Mouse (Mus musculus): ENCODE measurements around the gene Noct. TPM values are rescaled to one million over a fixed set of nuclear protein-coding genes. Genes with fewer than 3 reads are reported as not detected.

The Noct gene
- total RNA-seq, 2 experiments from 2014 or later = 57.7 to 62.8 TPM

DNA sequence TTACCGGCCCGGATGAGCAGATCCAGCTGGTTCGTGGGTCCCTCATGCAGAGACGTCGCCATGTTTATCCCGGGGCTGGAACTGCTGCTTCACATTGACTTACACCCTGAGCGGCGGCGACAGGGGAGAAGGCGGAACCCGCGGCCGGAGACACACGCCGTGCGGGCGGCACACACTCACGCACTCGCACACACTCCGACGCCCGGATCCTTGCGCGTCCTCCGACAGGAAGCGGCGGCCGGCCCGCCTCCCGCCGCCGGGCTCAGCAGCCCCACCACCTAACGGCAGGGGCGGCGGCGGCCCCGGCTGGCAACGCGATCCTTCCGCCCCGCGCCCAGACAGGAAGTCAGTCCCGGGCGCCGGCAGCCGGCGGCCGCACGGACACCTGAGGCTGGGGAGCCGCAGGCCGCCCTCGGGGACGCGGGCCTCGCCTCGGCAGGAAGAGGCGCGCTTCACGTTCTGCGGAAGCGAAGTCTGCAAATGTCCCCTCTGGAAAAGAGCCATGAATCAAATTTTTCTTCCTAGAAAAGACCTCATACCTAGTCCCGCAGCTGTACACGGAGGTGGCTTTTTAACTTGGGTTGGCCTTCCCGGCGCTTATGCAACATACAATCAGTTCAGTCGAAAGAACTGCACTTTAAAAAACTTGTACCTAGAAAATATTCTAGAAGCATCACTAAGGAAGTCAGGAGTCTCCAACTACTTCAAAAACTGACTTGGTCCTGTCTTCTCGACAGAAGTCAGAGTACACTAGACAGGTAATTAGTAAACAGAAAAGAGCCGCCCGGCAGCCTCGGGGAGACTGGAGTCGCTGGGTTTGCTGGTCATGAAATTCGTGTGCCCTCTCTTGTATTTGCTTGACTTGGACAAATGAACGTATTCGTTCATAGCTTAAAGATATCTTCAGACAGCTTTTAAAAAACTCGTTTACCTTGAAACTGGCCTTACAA, 53.2 kb downstream of the Noct start:
- DNase-seq = peak; percentile 82 to 84

DNA sequence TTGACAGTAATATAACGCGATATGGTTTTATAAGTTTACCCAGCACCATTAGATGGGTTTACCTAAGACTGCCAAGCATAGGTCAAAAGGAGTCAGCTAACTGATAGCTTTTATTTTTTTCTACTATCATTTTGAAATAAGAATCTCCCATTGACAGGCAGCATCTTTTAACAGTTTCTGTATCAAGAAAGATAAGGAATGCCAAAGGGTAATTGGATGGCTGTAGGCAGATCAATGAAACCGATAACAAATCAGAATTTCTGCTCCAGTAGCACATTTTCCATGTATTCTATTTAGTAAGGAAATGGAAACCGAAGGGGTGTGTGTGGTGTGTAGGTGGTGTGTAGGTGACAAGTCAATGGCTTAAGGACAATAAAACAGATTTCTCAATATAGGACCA, 54.2 kb downstream of the Noct start:
- no peak for DNase-seq

DNA sequence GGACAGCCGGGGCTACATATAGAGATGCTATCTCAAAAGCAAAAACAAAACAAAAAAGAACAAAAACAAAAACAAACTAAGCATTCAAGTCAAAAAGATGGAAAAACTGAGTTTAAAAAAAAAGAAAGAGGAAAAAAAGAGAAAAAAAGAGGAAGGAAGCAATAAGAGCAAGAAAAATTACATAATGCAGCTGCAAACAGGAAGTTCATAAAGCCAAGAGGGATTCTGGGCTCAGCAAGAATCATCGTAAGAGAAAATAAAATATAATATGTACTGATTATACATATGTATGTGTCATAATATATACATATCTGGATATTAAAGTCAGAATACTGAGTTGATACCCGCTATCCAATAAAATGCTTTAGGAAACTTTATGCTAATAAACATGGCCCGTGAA, 57.5 kb downstream of the Noct start:
- DNase-seq = no peak

DNA sequence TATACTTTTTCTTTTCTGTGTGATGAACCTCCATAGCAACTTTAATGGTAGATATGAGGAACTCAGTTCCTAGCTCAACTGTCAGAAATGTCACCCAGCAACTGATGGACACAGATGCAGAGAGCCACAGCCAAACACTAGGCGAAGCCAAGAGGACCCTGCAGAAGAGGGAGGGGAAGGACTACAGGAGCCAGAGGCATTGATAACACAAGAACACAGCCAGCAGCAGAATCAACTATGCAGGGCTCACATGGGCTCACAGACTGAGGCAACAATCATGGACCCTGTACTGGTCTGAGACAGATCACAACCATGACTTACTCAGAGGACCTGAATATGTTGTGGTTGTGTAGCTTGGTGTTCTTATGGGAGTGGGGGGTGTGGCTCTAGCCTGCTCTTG, 60.1 kb downstream of the Noct start:
- no peak for DNase-seq

DNA sequence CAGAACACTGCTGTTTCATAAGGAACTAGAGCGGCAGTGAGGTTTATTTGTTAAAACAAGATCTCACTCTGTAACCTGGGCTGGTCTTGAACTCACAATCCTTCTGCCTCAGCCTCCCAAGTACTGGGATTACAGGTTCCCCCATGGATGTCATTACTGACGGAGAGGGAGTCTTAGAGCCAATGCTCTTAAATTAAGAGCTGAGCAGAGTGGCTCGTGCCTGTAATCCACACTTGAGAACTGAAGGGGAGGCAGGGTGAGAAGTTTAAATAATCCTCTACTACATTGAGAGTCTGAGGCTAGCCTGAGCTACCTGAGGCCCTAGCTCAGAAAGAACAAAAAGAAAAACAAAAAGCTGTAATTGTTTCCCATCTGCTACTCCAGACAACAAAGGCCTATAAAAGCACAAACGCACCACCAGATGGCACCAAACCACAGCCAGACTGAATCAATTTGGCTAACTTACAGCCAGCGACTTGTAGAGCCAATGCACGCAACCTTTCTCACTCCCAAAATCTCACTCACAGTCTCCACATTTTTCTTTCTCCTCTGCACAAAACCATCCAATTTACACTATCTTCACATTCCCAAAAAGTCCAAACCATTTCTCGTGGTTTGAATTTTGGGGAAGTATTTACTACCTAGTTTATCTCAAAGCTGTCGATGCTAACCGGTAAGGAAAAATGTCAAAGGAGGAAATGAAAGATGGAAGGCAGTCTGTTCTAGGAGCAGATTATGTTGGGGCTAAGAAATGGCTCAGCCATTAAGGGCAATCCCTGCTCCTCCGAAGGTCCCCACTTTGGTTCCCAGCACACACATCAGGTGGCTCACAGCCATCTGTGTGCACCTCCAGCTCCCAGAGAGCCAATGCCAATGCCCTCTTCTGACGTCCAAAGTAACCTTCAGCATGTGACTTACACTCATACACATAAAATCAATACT, 64.9 kb downstream of the Noct start:
- peak; percentile 70 to 82 for DNase-seq

DNA sequence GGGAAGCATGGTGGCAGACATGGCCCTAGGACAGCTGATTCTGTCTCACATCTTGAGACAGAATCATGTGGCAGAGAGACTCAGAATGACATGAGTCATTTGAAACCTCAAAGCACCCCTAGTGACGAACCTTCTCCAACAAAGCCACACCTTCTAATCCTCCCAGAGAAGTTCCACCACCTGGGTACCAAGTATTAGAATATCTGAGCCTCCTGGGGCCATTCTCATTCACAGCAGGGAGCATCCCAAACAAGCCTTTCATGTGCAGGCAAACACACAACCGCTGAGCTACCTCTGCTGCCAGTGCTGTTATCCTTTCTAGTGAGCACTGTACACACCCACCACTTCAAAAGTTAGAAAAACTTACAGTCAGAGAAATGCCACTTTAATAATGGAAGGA, 70.0 kb downstream of the Noct start:
- DNase-seq = no peak

DNA sequence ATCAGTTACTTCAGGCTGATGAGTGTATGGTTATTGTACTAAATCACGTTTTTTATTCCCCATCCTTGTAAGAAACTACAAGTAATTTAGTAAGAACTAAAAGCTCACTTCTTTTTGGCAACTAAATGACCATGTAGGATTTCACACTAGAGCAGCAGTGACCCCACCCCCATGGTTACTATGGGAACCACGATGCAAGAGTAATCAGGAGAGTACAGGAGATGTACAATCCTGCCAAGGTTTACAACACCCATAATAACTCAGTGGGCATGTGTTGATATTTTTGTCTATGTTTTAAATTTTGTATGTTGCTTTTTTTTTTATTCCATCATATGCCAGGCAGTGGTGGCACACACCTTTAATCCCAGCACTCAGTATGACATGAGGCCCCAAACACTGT, 71.0 kb downstream of the Noct start:
- DNase-seq = no peak

DNA sequence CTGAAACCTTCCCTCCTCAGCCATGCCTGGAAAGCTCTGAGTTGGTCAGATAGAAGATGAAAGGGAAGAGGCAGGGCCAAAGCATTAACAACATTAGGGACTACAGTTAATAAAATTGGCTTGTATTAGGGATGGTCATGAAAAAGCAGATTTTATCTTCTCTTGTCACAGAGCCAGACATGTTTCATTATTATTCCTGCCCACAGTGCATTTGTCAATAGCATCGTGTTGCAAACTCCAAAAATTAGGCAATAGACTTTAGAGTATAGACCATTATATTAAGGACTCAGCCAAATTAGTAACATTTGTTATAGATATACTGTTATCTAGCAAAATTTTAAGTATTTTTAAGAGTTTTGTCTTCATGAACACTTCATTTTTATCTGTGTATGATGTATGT, 72.5 kb downstream of the Noct start:
- DNase-seq = no peak

Small RNA genes lying within 50 kb of the gene (microRNA-seq; reads per million reads assigned to microRNA genes)
- gene Gm24282 = 0 reads per million in 2 experiments

Other genes with a start within 250 kb of the Noct start
- gene Elf2, start 116.2 kb downstream of the Noct start, total RNA-seq (2021) = 10 to 100 TPM; 50.2 to 52.0 TPM
- not detected for gene Mgarp, start 172.3 kb downstream of the Noct start, total RNA-seq (2021)
- 100 to 1,000 TPM; 323 to 359 TPM for gene Ndufc1, start 184.5 kb downstream of the Noct start, total RNA-seq (2021)
- gene Naa15, start 190.7 kb downstream of the Noct start, total RNA-seq (2021) = 10 to 100 TPM; 49.3 to 56.6 TPM